Mouse (Mus musculus) lung, embryonic 15.5 days (tissue): ENCODE measurements around the gene Tmem161b. TPM values are rescaled to one million over a fixed set of nuclear protein-coding genes. Genes with fewer than 3 reads are reported as not detected.
"Not testable (repeated sequence)": the region's sequence is repeated elsewhere in the genome, so short reads cannot be mapped to it uniquely, and the experiment has no call there.

Source experiments
- ATAC-seq: fragments of 200-750 bp; cut with Nextera tagmentation; 2 replicates; pipeline ENCODE4 v1.8.0; 2017; ENCODE audit warnings: moderate number of reproducible peaks, borderline replicate concordance; ENCODE audit not compliant: low FRiP score, low TSS enrichment; ENCODE audit errors: extremely low read depth
- H3K27ac ChIP-seq: fragments of 300-500 bp; sonication (generic); 2 replicates; pipeline ENCODE4 v1.5.1; 2015; ENCODE audit warnings: moderate library complexity, mild to moderate bottlenecking, inconsistent platforms
- H3K27me3 ChIP-seq: fragments of 300-500 bp; sonication (generic); 2 replicates; pipeline ENCODE4 v1.6.1; 2015; ENCODE audit warnings: inconsistent platforms
- H3K36me3 ChIP-seq: fragments of 300-500 bp; sonication (generic); 2 replicates; pipeline ENCODE4 v1.6.1; 2015; ENCODE audit warnings: inconsistent platforms
- H3K4me1 ChIP-seq: fragments of 300-500 bp; sonication (generic); 2 replicates; pipeline ENCODE4 v1.6.1; 2015; ENCODE audit warnings: inconsistent platforms
- H3K4me2 ChIP-seq: fragments of 300-500 bp; sonication (generic); 2 replicates; pipeline ENCODE4 v1.6.1; 2015; ENCODE audit warnings: inconsistent platforms, mild to moderate bottlenecking, moderate library complexity
- H3K4me3 ChIP-seq: fragments of 300-500 bp; sonication (generic); 2 replicates; pipeline ENCODE4 v1.5.1; 2015; ENCODE audit warnings: mild to moderate bottlenecking, inconsistent platforms
- H3K9ac ChIP-seq: fragments of 300-500 bp; sonication (generic); 2 replicates; pipeline ENCODE4 v1.6.1; 2015; ENCODE audit warnings: inconsistent platforms
- H3K9me3 ChIP-seq: fragments of 300-500 bp; sonication (generic); 2 replicates; pipeline ENCODE4 v1.6.1; 2016; ENCODE audit warnings: inconsistent platforms
- WGBS: fragments of 180-500 bp; shearing (Covaris S2); methylation state at CpG from one replicate; pipeline ENCODE4 v1.1.7; 2015; 5-methylcytosine and 5-hydroxymethylcytosine counted together
- polyA plus RNA-seq: library from polyadenylated mRNA; unstranded; fragments of >200 nt; fragmentation: Nextera tagmentation; extraction: Ambion mirVana; gene quantifications from 2 replicates; pipeline ENCODE4 v1.2.1, GENCODE M21; 2015

Gene Tmem161b
- polyA plus RNA-seq: 11.3 and 12.6 TPM in 2 replicates

GRCm38 (mm10) chr13:84221820-84222681, at the start of gene Tmem161b:
TSS of gene Tmem161b (plus strand) at chr13:84222296.
- Histone ChIP-seq H3K9ac (peak within 1 kb of the TSS; percentile 81), H3K27ac (peak within 1 kb of the TSS; percentile 78), H3K27me3 (no peaks in the 10 kb centered on the region), H3K36me3 (no peaks in the 10 kb centered on the region), H3K4me1 (peaks cover 12% of the 10 kb centered on the region), H3K9me3 (no peaks in the 10 kb centered on the region), H3K4me3 (peak within 1 kb of the TSS; percentile 84), H3K4me2 (peak within 1 kb of the TSS; percentile 88)
- WGBS: under 1% methylated on average over 44 of the region's 52 CpGs
- ATAC-seq: peak; percentile 99

- H3K4me1 ChIP-seq, H3K9ac ChIP-seq, H3K4me3 ChIP-seq, ATAC-seq, H3K9me3 ChIP-seq, H3K4me2 ChIP-seq, H3K27ac ChIP-seq, H3K27me3 ChIP-seq, H3K36me3 ChIP-seq: not testable (repeated sequence)
These were observed 36.3 kb upstream of the Tmem161b start for GRCm38 (mm10) chr13:84185835-84186234.

GRCm38 (mm10) chr13:84192723-84193122, 29.4 kb upstream of the Tmem161b start:
- Histone ChIP-seq H3K4me2 (no peak overlapping the region), H3K27me3 (no peaks in the 10 kb centered on the region), H3K4me1 (no peaks in the 10 kb centered on the region), H3K9ac (no peak overlapping the region), H3K36me3 (no peaks in the 10 kb centered on the region), H3K9me3 (no peaks in the 10 kb centered on the region), H3K4me3 (no peak overlapping the region), H3K27ac (no peak overlapping the region)
- 73% methylated on average over 3 of the region's 3 CpGs for WGBS
- ATAC-seq: no peak

GRCm38 (mm10) chr13:84222682-84222992, 541 bp downstream of the Tmem161b start:
- 1% methylated on average over 10 of the region's 10 CpGs for WGBS
- no peak for ATAC-seq
- Histone ChIP-seq H3K27ac (peak overlapping the region; percentile 78), H3K9me3 (no peaks in the 10 kb centered on the region), H3K27me3 (no peaks in the 10 kb centered on the region), H3K4me2 (peak overlapping the region; percentile 88), H3K4me1 (peaks cover 12% of the 10 kb centered on the region), H3K36me3 (no peaks in the 10 kb centered on the region), H3K4me3 (peak overlapping the region; percentile 84), H3K9ac (peak overlapping the region; percentile 81)

GRCm38 (mm10) chr13:84223018-84223417, 922 bp downstream of the Tmem161b start:
- H3K9me3 ChIP-seq: no peaks in the 10 kb centered on the region
- no peaks in the 10 kb centered on the region for H3K36me3 ChIP-seq
- no peak overlapping the region for H3K27ac ChIP-seq
- H3K4me1 ChIP-seq: peaks cover 12% of the 10 kb centered on the region
- no peaks in the 10 kb centered on the region for H3K27me3 ChIP-seq
- 39% methylated on average over 5 of the region's 5 CpGs for WGBS
- H3K9ac ChIP-seq: peak overlapping the region; percentile 81
- H3K4me2 ChIP-seq: peak overlapping the region; percentile 88
- H3K4me3 ChIP-seq: peak overlapping the region; percentile 84
- no peak for ATAC-seq

GRCm38 (mm10) chr13:84234019-84234418, 11.9 kb downstream of the Tmem161b start:
- H3K4me3 ChIP-seq: no peak overlapping the region
- H3K27me3 ChIP-seq: no peaks in the 10 kb centered on the region
- no peak overlapping the region for H3K27ac ChIP-seq
- no peaks in the 10 kb centered on the region for H3K4me1 ChIP-seq
- no peak overlapping the region for H3K9ac ChIP-seq
- no peak overlapping the region for H3K4me2 ChIP-seq
- H3K36me3 ChIP-seq: peaks cover 13% of the 10 kb centered on the region; the same call in 1 of the 2 replicates
- H3K9me3 ChIP-seq: peaks cover 10% of the 10 kb centered on the region; the same call in 1 of the 2 replicates
- 73% methylated on average over 2 of the region's 2 CpGs for WGBS
- ATAC-seq: no peak

DNA sequence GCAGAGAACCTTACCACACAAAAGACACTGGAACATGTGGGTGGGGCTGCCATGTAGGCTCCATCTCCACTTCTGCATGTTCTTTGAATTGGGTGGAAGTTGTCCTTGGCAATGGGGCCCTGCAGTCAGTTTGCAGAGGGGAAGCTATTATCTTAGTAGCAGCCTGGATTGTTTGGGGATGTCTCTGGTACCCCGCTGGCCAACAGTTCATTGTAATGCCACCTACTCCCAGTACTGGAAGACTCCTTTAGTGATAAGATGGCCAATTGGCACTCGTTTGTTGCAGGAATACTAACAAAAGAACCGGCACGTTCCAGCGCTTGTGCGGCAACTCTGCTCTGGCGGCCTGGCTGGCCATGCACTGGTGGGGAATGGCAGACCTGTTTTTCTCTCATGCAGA, 14.7 kb downstream of the Tmem161b start:
- no peak for ATAC-seq
- no peak overlapping the region for H3K27ac ChIP-seq
- H3K27me3 ChIP-seq: no peaks in the 10 kb centered on the region
- H3K4me1 ChIP-seq: no peaks in the 10 kb centered on the region
- H3K36me3 ChIP-seq: peaks cover 13% of the 10 kb centered on the region; the same call in 1 of the 2 replicates
- no peak overlapping the region for H3K4me2 ChIP-seq
- no peak overlapping the region for H3K9ac ChIP-seq
- H3K9me3 ChIP-seq: peaks cover 10% of the 10 kb centered on the region; the same call in 1 of the 2 replicates
- H3K4me3 ChIP-seq: no peak overlapping the region
- 89% methylated on average over 7 of the region's 7 CpGs for WGBS

DNA sequence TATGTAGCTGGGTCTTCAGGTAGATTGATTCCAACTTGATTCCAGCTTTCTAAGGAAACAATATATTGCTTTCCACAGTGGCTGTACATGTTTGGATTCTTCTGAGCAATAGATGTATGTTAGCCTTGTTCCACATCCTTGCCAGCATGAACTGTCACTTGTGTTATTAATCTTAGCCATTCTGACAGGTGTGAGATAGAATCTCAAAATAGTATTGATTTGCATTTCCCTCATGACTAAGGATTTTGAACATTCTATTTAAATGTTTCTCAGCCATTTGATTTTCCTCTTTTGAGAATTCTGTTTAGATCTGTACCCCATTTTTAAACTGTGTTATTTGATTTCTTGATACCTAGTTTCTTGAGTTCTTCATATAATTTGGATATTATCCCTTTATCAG, 16.1 kb downstream of the Tmem161b start:
- Histone ChIP-seq H3K4me2 (no peak overlapping the region), H3K4me1 (no peaks in the 10 kb centered on the region), H3K27me3 (no peaks in the 10 kb centered on the region), H3K36me3 (peaks cover 13% of the 10 kb centered on the region; the same call in 1 of the 2 replicates), H3K27ac (no peak overlapping the region), H3K9me3 (peaks cover 10% of the 10 kb centered on the region; the same call in 1 of the 2 replicates), H3K4me3 (no peak overlapping the region), H3K9ac (no peak overlapping the region)
- ATAC-seq: no peak

DNA sequence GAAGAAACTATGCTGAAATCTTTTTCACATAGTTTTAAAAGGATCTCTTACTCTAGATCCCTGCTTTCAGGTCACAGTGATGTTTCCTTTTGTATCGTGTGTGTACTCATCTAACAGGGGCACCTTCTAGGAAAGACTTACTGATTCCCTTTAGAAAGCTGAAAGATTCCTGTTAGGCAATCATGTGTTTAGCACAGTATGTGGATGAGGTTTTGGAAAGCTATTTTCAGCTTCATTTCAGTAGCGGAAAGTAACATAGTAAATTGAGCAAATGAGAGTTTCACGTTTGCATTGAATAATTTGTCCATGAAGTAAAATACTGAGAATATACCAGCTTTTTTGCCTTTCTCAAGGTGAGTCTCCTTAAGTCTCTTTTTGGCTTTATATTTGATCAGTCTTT, 26.0 kb downstream of the Tmem161b start:
- ATAC-seq: no peak
- Histone ChIP-seq H3K27ac (no peak overlapping the region), H3K4me2 (no peak overlapping the region), H3K9me3 (no peaks in the 10 kb centered on the region), H3K4me1 (no peaks in the 10 kb centered on the region), H3K27me3 (no peaks in the 10 kb centered on the region), H3K36me3 (no peaks in the 10 kb centered on the region), H3K9ac (no peak overlapping the region), H3K4me3 (no peak overlapping the region)
- WGBS: 87% methylated on average over 3 of the region's 3 CpGs

GRCm38 (mm10) chr13:84251295-84251694, 29.2 kb downstream of the Tmem161b start:
- no peaks in the 10 kb centered on the region for H3K27me3 ChIP-seq
- no peaks in the 10 kb centered on the region for H3K4me1 ChIP-seq
- H3K4me3 ChIP-seq: no peak overlapping the region
- H3K27ac ChIP-seq: no peak overlapping the region
- no peak overlapping the region for H3K4me2 ChIP-seq
- no peaks in the 10 kb centered on the region for H3K36me3 ChIP-seq
- no peak for ATAC-seq
- no peak overlapping the region for H3K9ac ChIP-seq
- 79% methylated on average over 5 of the region's 5 CpGs for WGBS
- H3K9me3 ChIP-seq: no peaks in the 10 kb centered on the region

DNA sequence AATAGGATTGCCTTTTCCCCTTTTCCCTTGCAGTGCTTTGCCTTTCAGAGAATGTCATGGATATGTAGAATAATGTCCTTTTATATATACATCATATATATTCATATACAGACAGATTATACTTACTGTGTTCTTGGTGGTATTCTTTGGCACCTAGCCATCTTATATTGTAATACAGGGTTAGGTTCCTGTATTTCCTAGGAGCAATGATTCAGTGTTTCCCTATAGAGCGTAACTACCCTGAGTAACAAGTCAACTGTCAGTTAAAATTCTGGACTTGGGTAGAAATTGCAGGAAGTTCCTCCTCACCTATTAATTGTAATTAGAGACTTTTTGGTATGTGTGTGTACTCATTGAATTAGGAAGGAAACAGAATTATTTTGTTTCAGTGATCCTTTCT, 33.0 kb downstream of the Tmem161b start:
- WGBS: 93% methylated on average over 1 of the region's 1 CpGs
- ATAC-seq: no peak

DNA sequence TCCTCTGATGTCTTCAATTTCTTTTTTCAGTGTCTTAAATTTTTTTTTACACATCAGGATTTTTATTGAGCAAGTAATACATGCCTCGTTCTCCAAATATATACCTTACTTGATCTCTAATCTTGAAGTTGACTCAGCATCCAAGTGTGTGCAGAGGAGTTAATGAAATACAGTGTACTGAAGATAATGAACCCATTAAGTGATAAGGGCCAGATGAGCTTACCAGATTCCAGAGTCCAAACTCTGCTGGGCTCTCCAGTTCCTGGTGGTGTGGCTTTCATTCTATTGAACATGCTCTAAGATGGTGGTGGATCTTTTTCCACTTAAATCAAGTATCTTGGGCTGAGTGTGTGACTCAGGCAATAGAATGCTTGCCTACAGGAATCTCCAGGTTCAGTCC, 42.3 kb downstream of the Tmem161b start:
- H3K27ac ChIP-seq, ATAC-seq, H3K9me3 ChIP-seq, H3K4me2 ChIP-seq, H3K4me3 ChIP-seq, H3K27me3 ChIP-seq, H3K36me3 ChIP-seq, H3K9ac ChIP-seq, H3K4me1 ChIP-seq: not testable (repeated sequence)
- 90% methylated on average over 1 of the region's 1 CpGs for WGBS

More for the DNA sequence above, 33.0 kb downstream of the Tmem161b start:
- Histone ChIP-seq H3K27ac (no peak overlapping the region), H3K4me1 (no peaks in the 10 kb centered on the region), H3K36me3 (peaks cover 3% of the 10 kb centered on the region; the same call in 1 of the 2 replicates), H3K27me3 (no peaks in the 10 kb centered on the region), H3K4me3 (no peak overlapping the region), H3K4me2 (no peak overlapping the region), H3K9ac (no peak overlapping the region), H3K9me3 (no peaks in the 10 kb centered on the region)
